Mouse (Mus musculus) neural tube, embryonic 12.5 days (tissue): ENCODE results near the gene Rnf182. TPM values are rescaled to one million over a fixed set of nuclear protein-coding genes. Genes with fewer than 3 reads are reported as not detected.

Source experiments
- ATAC-seq: fragments of 200-750 bp; cut with Nextera tagmentation; 2 replicates; pipeline ENCODE4 v1.8.0; 2017; ENCODE audit warnings: low read depth, mild to moderate bottlenecking, moderate TSS enrichment, moderate library complexity; ENCODE audit not compliant: low FRiP score
- H3K27ac ChIP-seq: fragments of 300-500 bp; sonication (generic); 2 replicates; pipeline ENCODE4 v1.5.1; 2016
- H3K27me3 ChIP-seq: fragments of 300-500 bp; sonication (generic); replicated peaks from 2 replicates; pipeline ENCODE4 v1.6.1; 2016; ENCODE audit warnings: mild to moderate bottlenecking
- H3K36me3 ChIP-seq: fragments of 300-500 bp; sonication (generic); 2 replicates; pipeline ENCODE4 v1.6.1; 2016; ENCODE audit warnings: mild to moderate bottlenecking
- H3K4me1 ChIP-seq: fragments of 300-500 bp; sonication (generic); 2 replicates; pipeline ENCODE4 v1.6.1; 2016
- H3K4me2 ChIP-seq: fragments of 300-500 bp; sonication (generic); replicated peaks from 2 replicates; pipeline ENCODE4 v1.6.1; 2016; ENCODE audit warnings: mild to moderate bottlenecking
- H3K4me3 ChIP-seq: fragments of 300-500 bp; sonication (generic); 2 replicates; pipeline ENCODE4 v1.5.1; 2016
- H3K9ac ChIP-seq: fragments of 300-500 bp; sonication (generic); 2 replicates; pipeline ENCODE4 v1.6.1; 2016; ENCODE audit warnings: mild to moderate bottlenecking
- H3K9me3 ChIP-seq: fragments of 300-500 bp; sonication (generic); 2 replicates; pipeline ENCODE4 v1.6.1; 2016; ENCODE audit warnings: mild to moderate bottlenecking
- WGBS: fragments of 180-500 bp; shearing (Covaris S2); methylation state at CpG from one replicate; pipeline ENCODE4 v1.1.7; 2016; 5-methylcytosine and 5-hydroxymethylcytosine counted together
- polyA plus RNA-seq: library from polyadenylated mRNA; unstranded; fragments of >200 nt; fragmentation: Nextera tagmentation; extraction: Ambion mirVana; gene quantifications from 2 replicates; pipeline ENCODE4 v1.2.1, GENCODE M21; 2016

The Rnf182 gene
- polyA plus RNA-seq, 1 experiment from 2014 or later, result 9.1 TPM

- WGBS, result 27% methylated on average over 6 of the region's 6 CpGs
- no peak overlapping the region for H3K27ac ChIP-seq
These were observed 1.0 kb downstream of the Rnf182 start for GRCm38 (mm10) chr13:43616551-43616950.

GRCm38 (mm10) chr13:43619550-43620175 lies 4.2 kb downstream of the Rnf182 start:
- WGBS, result 73% methylated on average over 4 of the region's 4 CpGs
- Histone ChIP-seq H3K27ac (no peak overlapping the region), H3K4me2 (no peak overlapping the region), H3K9ac (no peak overlapping the region), H3K9me3 (no peaks in the 10 kb centered on the region), H3K27me3 (no peaks in the 10 kb centered on the region), H3K4me1 (peaks cover 13% of the 10 kb centered on the region), H3K36me3 (no peaks in the 10 kb centered on the region), H3K4me3 (no peak overlapping the region)
- ATAC-seq, result no peak

More at GRCm38 (mm10) chr13:43616551-43616950, 1.0 kb downstream of the Rnf182 start:
- Histone ChIP-seq H3K4me1 (peaks cover 13% of the 10 kb centered on the region), H3K9ac (no peak overlapping the region), H3K4me3 (peak overlapping the region; percentile 71), H3K36me3 (no peaks in the 10 kb centered on the region), H3K27me3 (no peaks in the 10 kb centered on the region), H3K9me3 (no peaks in the 10 kb centered on the region), H3K4me2 (peak overlapping the region; percentile 84)
- ATAC-seq, result no peak

- Histone ChIP-seq H3K4me1 (no peaks in the 10 kb centered on the region), H3K4me3 (no peak overlapping the region), H3K4me2 (no peak overlapping the region), H3K27ac (no peak overlapping the region), H3K27me3 (no peaks in the 10 kb centered on the region), H3K9ac (no peak overlapping the region), H3K9me3 (no peaks in the 10 kb centered on the region), H3K36me3 (no peaks in the 10 kb centered on the region)
- WGBS, result 84% methylated on average over 5 of the region's 5 CpGs
- no peak for ATAC-seq
These were observed 12.4 kb downstream of the Rnf182 start for GRCm38 (mm10) chr13:43627922-43628321.

GRCm38 (mm10) chr13:43629785-43630184 lies 14.3 kb downstream of the Rnf182 start:
- Histone ChIP-seq H3K4me1 (no peaks in the 10 kb centered on the region), H3K9ac (no peak overlapping the region), H3K9me3 (no peaks in the 10 kb centered on the region), H3K27me3 (no peaks in the 10 kb centered on the region), H3K4me2 (no peak overlapping the region), H3K36me3 (no peaks in the 10 kb centered on the region), H3K27ac (no peak overlapping the region), H3K4me3 (no peak overlapping the region)
- 92% methylated on average over 7 of the region's 7 CpGs for WGBS
- ATAC-seq, result no peak

- Histone ChIP-seq H3K36me3 (no peaks in the 10 kb centered on the region), H3K4me3 (no peak overlapping the region), H3K9ac (no peak overlapping the region), H3K27me3 (no peaks in the 10 kb centered on the region), H3K9me3 (no peaks in the 10 kb centered on the region), H3K4me2 (no peak overlapping the region), H3K4me1 (no peaks in the 10 kb centered on the region), H3K27ac (no peak overlapping the region)
- 95% methylated on average over 6 of the region's 6 CpGs for WGBS
- no peak for ATAC-seq
These were observed 15.8 kb downstream of the Rnf182 start for GRCm38 (mm10) chr13:43631266-43631665.

GRCm38 (mm10) chr13:43633024-43633423 lies 17.5 kb downstream of the Rnf182 start:
- H3K4me1 ChIP-seq, result no peaks in the 10 kb centered on the region
- no peak overlapping the region for H3K9ac ChIP-seq
- no peak for ATAC-seq
- WGBS, result 90% methylated on average over 4 of the region's 4 CpGs
- no peaks in the 10 kb centered on the region for H3K36me3 ChIP-seq
- H3K27ac ChIP-seq, result no peak overlapping the region
- no peak overlapping the region for H3K4me3 ChIP-seq
- H3K4me2 ChIP-seq, result no peak overlapping the region
- no peaks in the 10 kb centered on the region for H3K9me3 ChIP-seq
- no peaks in the 10 kb centered on the region for H3K27me3 ChIP-seq

- Histone ChIP-seq H3K27ac (no peak overlapping the region), H3K36me3 (no peaks in the 10 kb centered on the region), H3K9me3 (no peaks in the 10 kb centered on the region), H3K4me1 (no peaks in the 10 kb centered on the region), H3K4me2 (no peak overlapping the region), H3K4me3 (no peak overlapping the region), H3K27me3 (no peaks in the 10 kb centered on the region), H3K9ac (no peak overlapping the region)
- no peak for ATAC-seq
- WGBS, result 86% methylated on average over 7 of the region's 7 CpGs
These were observed 22.2 kb downstream of the Rnf182 start for GRCm38 (mm10) chr13:43637720-43638119.

GRCm38 (mm10) chr13:43644991-43645390 lies 29.5 kb downstream of the Rnf182 start:
- Histone ChIP-seq H3K4me3 (no peak overlapping the region), H3K27me3 (no peaks in the 10 kb centered on the region), H3K9ac (no peak overlapping the region), H3K9me3 (no peaks in the 10 kb centered on the region), H3K4me1 (peaks cover 6% of the 10 kb centered on the region), H3K27ac (no peak overlapping the region), H3K4me2 (no peak overlapping the region), H3K36me3 (no peaks in the 10 kb centered on the region)
- 38% methylated on average over 1 of the region's 1 CpGs for WGBS
- ATAC-seq, result no peak

GRCm38 (mm10) chr13:43648556-43648955 lies 33.0 kb downstream of the Rnf182 start:
- H3K4me1 ChIP-seq, result peaks cover 18% of the 10 kb centered on the region
- H3K9me3 ChIP-seq, result no peaks in the 10 kb centered on the region
- no peak overlapping the region for H3K9ac ChIP-seq
- no peaks in the 10 kb centered on the region for H3K36me3 ChIP-seq
- no peak for ATAC-seq
- no peak overlapping the region for H3K4me2 ChIP-seq
- WGBS, result 47% methylated on average over 6 of the region's 6 CpGs
- H3K27me3 ChIP-seq, result no peaks in the 10 kb centered on the region
- H3K27ac ChIP-seq, result no peak overlapping the region
- H3K4me3 ChIP-seq, result no peak overlapping the region

- ATAC-seq, result no peak
- Histone ChIP-seq H3K4me2 (no peak overlapping the region), H3K9me3 (no peaks in the 10 kb centered on the region), H3K9ac (no peak overlapping the region), H3K4me1 (peaks cover 18% of the 10 kb centered on the region), H3K27me3 (no peaks in the 10 kb centered on the region), H3K4me3 (no peak overlapping the region), H3K36me3 (no peaks in the 10 kb centered on the region), H3K27ac (no peak overlapping the region)
- WGBS, result 28% methylated on average over 3 of the region's 3 CpGs
These were observed 35.8 kb downstream of the Rnf182 start for GRCm38 (mm10) chr13:43651277-43651676.

- Histone ChIP-seq H3K4me2 (no peak overlapping the region), H3K9ac (no peak overlapping the region), H3K4me1 (peaks cover 12% of the 10 kb centered on the region), H3K27ac (no peak overlapping the region), H3K4me3 (no peak overlapping the region), H3K27me3 (no peaks in the 10 kb centered on the region), H3K9me3 (no peaks in the 10 kb centered on the region), H3K36me3 (no peaks in the 10 kb centered on the region)
- no peak for ATAC-seq
- 59% methylated on average over 6 of the region's 6 CpGs for WGBS
These were observed 38.6 kb downstream of the Rnf182 start for GRCm38 (mm10) chr13:43654091-43654490.

GRCm38 (mm10) chr13:43663225-43663624 lies 47.7 kb downstream of the Rnf182 start:
- ATAC-seq, result no peak
- no peak overlapping the region for H3K4me3 ChIP-seq
- 95% methylated on average over 4 of the region's 4 CpGs for WGBS

GRCm38 (mm10) chr13:43666130-43666529 lies 50.6 kb downstream of the Rnf182 start:
- ATAC-seq, result no peak
- no peak overlapping the region for H3K4me2 ChIP-seq
- H3K9ac ChIP-seq, result no peak overlapping the region
- H3K36me3 ChIP-seq, result no peaks in the 10 kb centered on the region
- no peaks in the 10 kb centered on the region for H3K9me3 ChIP-seq
- no peak overlapping the region for H3K4me3 ChIP-seq
- 89% methylated on average over 12 of the region's 12 CpGs for WGBS
- no peak overlapping the region for H3K27ac ChIP-seq
- H3K4me1 ChIP-seq, result no peaks in the 10 kb centered on the region
- H3K27me3 ChIP-seq, result no peaks in the 10 kb centered on the region

More at GRCm38 (mm10) chr13:43663225-43663624, 47.7 kb downstream of the Rnf182 start:
- Histone ChIP-seq H3K27ac (no peak overlapping the region), H3K4me2 (no peak overlapping the region), H3K36me3 (no peaks in the 10 kb centered on the region), H3K4me1 (no peaks in the 10 kb centered on the region), H3K9me3 (no peaks in the 10 kb centered on the region), H3K27me3 (no peaks in the 10 kb centered on the region), H3K9ac (no peak overlapping the region)
